Mouse (Mus musculus) olfactory bulb, adult 2 months (tissue): ENCODE measurements around the gene 1110008L16Rik.

Source experiments
- CTCF ChIP-seq: fragments of 200-500 bp; IDR thresholded peaks from 2 replicates; pipeline ENCODE4 v1.5.1; 2012; ENCODE audit warnings: low read depth, mild to moderate bottlenecking, low read length, moderate library complexity; ENCODE audit not compliant: insufficient read depth
- POLR2A ChIP-seq: fragments of 200-500 bp; IDR thresholded peaks from 2 replicates; pipeline ENCODE4 v1.6.1; 2012; ENCODE audit warnings: mild to moderate bottlenecking, low read depth, low read length, moderate library complexity; ENCODE audit not compliant: insufficient read depth

- TF ChIP-seq POLR2A (no peak), CTCF (no peak)
These were observed 45.2 kb downstream of the 1110008L16Rik start for GRCm38 (mm10) chr12:55344583-55344982.
